Mouse (Mus musculus) ES-Bruce4 (cell line): ENCODE measurements at regions not wholly inside any gene's neighbourhood (a gene's known extent, or its start where the extent isn't known, plus 50 kb on each side); places are given as distances from the start of the nearest gene placed in this dataset.

Experiments
- CTCF ChIP-seq: IDR thresholded peaks from one replicate; pipeline ENCODE4 v1.8.1; 2011; ENCODE audit warnings: low read depth, low read length
- POLR2A ChIP-seq: IDR thresholded peaks from one replicate; pipeline ENCODE4 v1.8.1; 2011; ENCODE audit warnings: low read length; ENCODE audit not compliant: insufficient read depth

DNA sequence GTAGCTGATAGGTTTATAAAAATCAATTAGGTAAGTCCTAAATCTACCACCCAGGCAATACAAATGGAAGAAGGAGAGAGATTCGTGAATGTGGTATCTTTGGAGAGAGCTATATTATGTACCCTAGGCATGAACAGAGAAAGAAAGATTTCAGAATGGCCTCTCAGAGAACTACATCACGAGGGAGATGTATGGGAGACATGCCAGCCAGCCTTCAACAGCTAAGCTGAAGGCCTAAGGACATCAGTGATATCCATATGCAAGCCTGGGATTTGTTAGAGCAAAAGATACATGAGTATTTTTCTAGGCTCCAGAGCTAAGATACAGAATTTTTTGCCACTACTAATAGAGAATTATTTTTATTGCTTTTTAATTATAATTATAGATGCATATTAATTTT is 2445.7 kb upstream of the 5930422O12Rik start:
- TF ChIP-seq CTCF (no peak), POLR2A (no peak)
